Mouse (Mus musculus) neural tube, embryonic 11.5 days (tissue): ENCODE results near the gene Palld. TPM values are rescaled to one million over a fixed set of nuclear protein-coding genes. Genes with fewer than 3 reads are reported as not detected.

Experiments
- ATAC-seq: fragments of 200-750 bp; cut with Nextera tagmentation; 2 replicates; pipeline ENCODE4 v1.8.0; 2017; ENCODE audit warnings: moderate number of reproducible peaks, mild to moderate bottlenecking, moderate TSS enrichment, moderate library complexity; ENCODE audit not compliant: insufficient read depth, low FRiP score, low TSS enrichment
- DNase-seq: peaks from one replicate; pipeline ENCODE4 v3.0.0-alpha.2; 2015; ENCODE audit warnings: low spot score
- H3K27ac ChIP-seq: fragments of 300-500 bp; sonication (generic); 2 replicates; pipeline ENCODE4 v1.5.1; 2014; ENCODE audit warnings: low read depth, mild to moderate bottlenecking, low read length
- H3K27me3 ChIP-seq: fragments of 300-500 bp; sonication (generic); 2 replicates; pipeline ENCODE4 v1.6.1; 2014; ENCODE audit warnings: mild to moderate bottlenecking, low read length, mixed read lengths; ENCODE audit not compliant: control insufficient read depth, insufficient read depth
- H3K36me3 ChIP-seq: fragments of 300-500 bp; sonication (generic); 2 replicates; pipeline ENCODE4 v1.6.1; 2014; ENCODE audit warnings: mild to moderate bottlenecking, low read length, moderate library complexity, mixed read lengths; ENCODE audit not compliant: control insufficient read depth, insufficient read depth
- H3K4me1 ChIP-seq: fragments of 300-500 bp; sonication (generic); 2 replicates; pipeline ENCODE4 v1.6.1; 2014; ENCODE audit warnings: low read length, mixed read lengths; ENCODE audit not compliant: control insufficient read depth, insufficient read depth
- H3K4me2 ChIP-seq: fragments of 300-500 bp; sonication (generic); 2 replicates; pipeline ENCODE4 v1.6.1; 2014; ENCODE audit warnings: low read depth, mild to moderate bottlenecking, moderate library complexity
- H3K4me3 ChIP-seq: fragments of 300-500 bp; sonication (generic); 2 replicates; pipeline ENCODE4 v1.5.1; 2014; ENCODE audit warnings: low read depth, low read length
- H3K9ac ChIP-seq: fragments of 300-500 bp; sonication (generic); 2 replicates; pipeline ENCODE4 v1.6.1; 2014; ENCODE audit warnings: mild to moderate bottlenecking, low read length
- H3K9me3 ChIP-seq: fragments of 300-500 bp; sonication (generic); 2 replicates; pipeline ENCODE4 v1.6.1; 2016; ENCODE audit warnings: low read length; ENCODE audit not compliant: control insufficient read depth
- WGBS: fragments of 180-500 bp; shearing (Covaris S2); extraction: QIAGEN DNeasy Blood & Tissue Kit; methylation state at CpG from one replicate; pipeline ENCODE4 v1.1.7; 2014; 5-methylcytosine and 5-hydroxymethylcytosine counted together
- polyA plus RNA-seq: library from polyadenylated mRNA; unstranded; fragments of >200 nt; fragmentation: Nextera tagmentation; extraction: Ambion mirVana; gene quantifications from 2 replicates; pipeline ENCODE4 v1.2.1, GENCODE M21; 2014

The Palld gene
- polyA plus RNA-seq, 1 experiment from 2014 or later: 54.7 TPM

DNA sequence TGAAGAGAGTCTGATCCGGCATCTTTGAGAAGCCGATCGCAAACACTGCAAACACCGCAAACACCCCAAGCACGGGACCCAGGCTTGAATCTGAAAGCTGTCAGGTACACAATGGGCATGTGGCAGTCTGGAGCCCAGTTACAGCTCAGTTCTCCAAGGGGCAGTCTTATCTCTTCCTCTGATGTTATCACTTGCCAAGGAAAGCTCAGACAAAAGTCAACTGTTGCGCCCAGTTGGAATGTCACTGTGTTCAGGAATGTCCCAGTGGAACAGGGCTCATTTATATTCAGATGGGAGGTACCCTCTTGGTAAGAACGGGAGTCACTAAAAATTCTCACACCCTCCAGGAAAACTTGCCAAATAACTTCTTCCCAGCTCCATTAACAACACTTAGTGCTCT, 328.0 kb downstream of the Palld start:
- no peak for DNase-seq
- Histone ChIP-seq H3K4me3 (no peak overlapping the region), H3K4me2 (no peak overlapping the region), H3K9ac (no peak overlapping the region), H3K36me3 (no peaks in the 10 kb centered on the region), H3K27me3 (no peaks in the 10 kb centered on the region), H3K9me3 (no peaks in the 10 kb centered on the region), H3K27ac (no peak overlapping the region), H3K4me1 (no peaks in the 10 kb centered on the region)
- no peak for ATAC-seq
- WGBS: 89% methylated on average over 7 of the region's 7 CpGs

DNA sequence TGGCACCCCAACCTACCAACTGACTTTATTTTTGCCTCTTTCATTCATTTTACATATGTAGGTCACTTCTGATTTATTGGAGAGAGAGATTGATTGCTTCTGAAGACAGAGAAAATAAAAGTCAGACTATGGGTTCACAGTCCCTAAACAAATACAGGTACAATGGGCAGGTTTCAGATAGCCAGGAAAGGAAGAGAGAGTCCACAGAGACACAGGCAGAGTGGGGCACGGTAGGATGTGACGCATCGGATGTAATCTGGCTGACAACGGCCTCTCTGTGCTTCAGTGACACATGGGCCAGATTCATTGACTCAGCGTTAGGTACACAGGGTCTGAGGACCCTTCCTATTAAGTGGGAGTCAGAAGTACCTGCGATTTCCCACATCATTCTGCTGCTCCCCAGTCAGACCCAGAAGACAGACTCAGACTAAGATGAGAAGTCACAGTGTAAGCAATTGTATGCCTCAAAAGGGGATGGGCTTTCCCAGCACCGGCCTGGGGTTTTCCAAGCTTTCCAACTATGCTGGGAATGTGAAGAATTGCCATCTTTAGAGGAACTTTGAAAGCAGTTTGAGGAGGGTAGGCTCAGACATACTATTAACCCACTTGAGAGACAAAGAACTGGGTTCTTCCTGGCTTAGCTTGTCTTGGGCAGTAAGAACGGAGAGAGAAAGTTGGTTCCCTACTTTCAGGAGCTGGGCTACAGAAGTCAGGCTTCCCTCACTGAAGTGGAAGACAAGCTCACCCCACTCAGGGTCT, 329.1 kb downstream of the Palld start:
- no peaks in the 10 kb centered on the region for H3K4me1 ChIP-seq
- H3K4me2 ChIP-seq: no peak overlapping the region
- no peaks in the 10 kb centered on the region for H3K27me3 ChIP-seq
- no peak overlapping the region for H3K27ac ChIP-seq
- 77% methylated on average over 8 of the region's 8 CpGs for WGBS
- no peaks in the 10 kb centered on the region for H3K9me3 ChIP-seq
- DNase-seq (no peak), ATAC-seq (no peak)
- no peak overlapping the region for H3K4me3 ChIP-seq
- H3K9ac ChIP-seq: no peak overlapping the region
- no peaks in the 10 kb centered on the region for H3K36me3 ChIP-seq

DNA sequence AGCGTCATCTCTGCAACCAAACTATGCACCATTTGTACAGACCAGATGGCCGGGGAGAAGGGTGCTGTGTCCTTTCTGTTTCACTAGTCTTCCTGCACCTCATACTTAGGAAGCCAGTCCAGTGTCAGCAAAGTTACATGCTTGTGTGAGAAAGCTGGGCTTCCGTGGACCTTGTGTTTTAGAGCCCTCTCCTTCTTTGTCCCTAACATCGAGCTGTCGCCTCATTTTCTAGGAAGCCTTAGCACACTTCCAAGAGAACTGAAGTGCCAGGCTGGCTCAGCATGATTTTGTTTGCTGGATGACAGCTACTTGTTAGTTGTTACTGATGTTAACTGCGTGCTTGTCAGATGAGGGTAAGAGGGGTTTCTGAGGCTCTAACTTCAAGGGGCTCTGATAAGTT, 329.8 kb downstream of the Palld start:
- H3K9me3 ChIP-seq: no peaks in the 10 kb centered on the region
- no peak overlapping the region for H3K27ac ChIP-seq
- H3K27me3 ChIP-seq: no peaks in the 10 kb centered on the region
- no peaks in the 10 kb centered on the region for H3K4me1 ChIP-seq
- no peak for DNase-seq
- no peaks in the 10 kb centered on the region for H3K36me3 ChIP-seq
- no peak for ATAC-seq
- no peak overlapping the region for H3K9ac ChIP-seq
- H3K4me3 ChIP-seq: no peak overlapping the region
- WGBS: 83% methylated on average over 6 of the region's 6 CpGs
- no peak overlapping the region for H3K4me2 ChIP-seq

DNA sequence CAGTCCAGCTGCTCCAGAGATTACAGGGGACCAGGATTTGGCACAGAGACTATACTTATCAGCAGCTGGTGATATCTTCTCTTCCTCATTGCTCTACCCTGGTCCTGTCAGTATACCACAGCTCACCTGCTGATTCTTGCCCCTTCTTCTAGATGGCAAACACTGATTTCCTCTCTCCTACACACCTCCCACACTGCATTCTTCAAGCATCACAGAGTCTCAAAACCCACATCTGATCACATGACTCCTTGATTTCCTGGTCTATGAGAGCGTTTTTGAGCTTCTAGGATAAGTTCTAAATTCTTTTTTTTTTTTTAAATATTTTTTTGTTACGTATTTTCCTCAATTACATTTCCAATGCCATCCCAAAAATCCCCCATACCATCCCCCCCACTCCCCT, 331.9 kb downstream of the Palld start:
- H3K4me1 ChIP-seq: no peaks in the 10 kb centered on the region
- H3K9me3 ChIP-seq: no peaks in the 10 kb centered on the region
- H3K36me3 ChIP-seq: no peaks in the 10 kb centered on the region
- H3K27ac ChIP-seq: no peak overlapping the region
- no peak overlapping the region for H3K4me3 ChIP-seq
- DNase-seq (no peak), ATAC-seq (no peak)
- H3K4me2 ChIP-seq: no peak overlapping the region
- H3K9ac ChIP-seq: no peak overlapping the region
- no peaks in the 10 kb centered on the region for H3K27me3 ChIP-seq
- 92% methylated on average over 2 of the region's 2 CpGs for WGBS

DNA sequence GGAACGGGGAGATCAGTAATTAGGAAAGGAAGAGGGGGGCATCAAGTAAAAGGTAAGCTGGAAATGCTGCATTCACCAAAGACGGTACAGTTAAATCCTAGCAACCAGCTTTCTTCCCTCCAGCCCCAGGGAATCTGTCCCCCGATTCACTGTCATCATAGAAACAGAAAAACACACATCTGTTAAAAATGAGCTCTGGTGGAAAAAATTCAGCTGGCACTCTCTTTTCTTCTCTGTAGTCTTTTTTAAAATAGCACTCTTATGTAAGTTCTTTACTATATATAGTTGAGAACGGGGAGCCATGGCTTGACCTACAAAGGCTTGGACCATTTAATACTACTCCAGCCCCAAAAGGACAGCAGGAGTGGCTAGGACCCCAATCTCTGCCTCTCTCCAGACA, 332.8 kb downstream of the Palld start:
- Histone ChIP-seq H3K4me3 (no peak overlapping the region), H3K4me2 (no peak overlapping the region), H3K27me3 (no peaks in the 10 kb centered on the region), H3K4me1 (no peaks in the 10 kb centered on the region), H3K27ac (no peak overlapping the region), H3K36me3 (no peaks in the 10 kb centered on the region), H3K9me3 (no peaks in the 10 kb centered on the region), H3K9ac (no peak overlapping the region)
- ATAC-seq (no peak), DNase-seq (no peak)
- 86% methylated on average over 4 of the region's 4 CpGs for WGBS

DNA sequence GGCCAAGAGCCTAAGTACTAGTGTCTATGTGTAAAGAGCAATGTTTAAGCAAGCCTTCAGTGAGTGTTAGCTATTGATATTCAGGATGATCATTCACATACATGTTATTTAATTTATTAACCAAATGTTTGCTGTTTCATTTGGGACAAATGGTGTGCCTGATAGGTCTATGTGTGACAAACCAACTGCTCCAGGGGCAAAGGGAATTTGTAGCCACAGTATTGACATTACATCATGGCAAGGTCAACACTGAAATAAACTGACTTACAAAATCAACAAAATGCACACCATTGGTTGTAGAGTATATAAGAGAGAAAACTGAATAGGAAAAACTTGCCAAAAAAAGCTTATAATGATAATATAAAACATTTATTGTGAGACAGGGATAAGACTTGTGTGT, 333.3 kb downstream of the Palld start:
- no peaks in the 10 kb centered on the region for H3K27me3 ChIP-seq
- H3K4me2 ChIP-seq: no peak overlapping the region
- H3K9ac ChIP-seq: no peak overlapping the region
- H3K36me3 ChIP-seq: no peaks in the 10 kb centered on the region
- no peak for ATAC-seq
- no peaks in the 10 kb centered on the region for H3K9me3 ChIP-seq
- DNase-seq: no peak
- no peak overlapping the region for H3K27ac ChIP-seq
- H3K4me3 ChIP-seq: no peak overlapping the region
- H3K4me1 ChIP-seq: no peaks in the 10 kb centered on the region

DNA sequence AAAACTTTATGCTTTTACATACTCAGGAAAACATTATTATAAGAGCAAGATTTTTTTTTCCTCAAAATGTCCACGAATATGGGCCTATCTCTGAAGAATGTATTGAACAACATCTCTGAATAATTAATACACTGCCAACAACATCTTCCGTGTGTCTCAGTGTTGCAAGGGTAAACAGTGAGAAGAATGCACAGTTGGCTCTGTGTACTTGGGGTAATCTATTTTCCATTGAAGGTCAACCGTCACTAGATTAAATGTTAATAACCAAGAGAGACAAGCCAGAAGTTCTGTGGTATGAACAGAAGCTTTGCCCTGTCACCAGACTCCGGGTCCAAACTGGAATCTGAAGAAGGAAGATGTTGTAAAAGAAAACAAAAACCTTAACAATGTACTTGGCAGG, 339.1 kb downstream of the Palld start:
- Histone ChIP-seq H3K4me2 (no peak overlapping the region), H3K27ac (no peak overlapping the region), H3K9ac (no peak overlapping the region), H3K36me3 (no peaks in the 10 kb centered on the region), H3K9me3 (no peaks in the 10 kb centered on the region), H3K27me3 (no peaks in the 10 kb centered on the region), H3K4me1 (no peaks in the 10 kb centered on the region), H3K4me3 (no peak overlapping the region)
- 84% methylated on average over 4 of the region's 4 CpGs for WGBS
- DNase-seq (no peak), ATAC-seq (no peak)

DNA sequence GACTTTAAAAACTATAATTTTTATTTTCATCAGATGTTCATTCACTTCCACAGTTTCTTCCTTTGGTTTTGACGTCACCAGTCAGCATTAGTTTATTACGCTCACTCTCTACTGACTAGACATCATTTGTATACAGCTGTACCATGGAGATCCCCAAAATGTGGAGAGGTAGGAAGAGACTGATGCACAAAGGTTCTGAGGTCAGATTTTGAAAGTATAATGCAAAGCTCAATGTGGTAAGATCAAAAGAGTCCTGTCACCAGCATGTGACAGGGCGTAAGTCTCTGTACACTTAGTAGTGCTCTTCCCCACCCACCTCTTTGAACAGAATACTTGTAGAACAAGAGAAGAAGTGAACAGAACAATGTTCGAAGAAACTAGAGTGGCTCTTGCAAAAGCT, 339.9 kb downstream of the Palld start:
- DNase-seq (no peak), ATAC-seq (no peak)
- Histone ChIP-seq H3K36me3 (no peaks in the 10 kb centered on the region), H3K27me3 (no peaks in the 10 kb centered on the region), H3K4me1 (no peaks in the 10 kb centered on the region), H3K9me3 (no peaks in the 10 kb centered on the region), H3K27ac (no peak overlapping the region), H3K9ac (no peak overlapping the region), H3K4me3 (no peak overlapping the region), H3K4me2 (no peak overlapping the region)
- WGBS: 89% methylated on average over 4 of the region's 4 CpGs

DNA sequence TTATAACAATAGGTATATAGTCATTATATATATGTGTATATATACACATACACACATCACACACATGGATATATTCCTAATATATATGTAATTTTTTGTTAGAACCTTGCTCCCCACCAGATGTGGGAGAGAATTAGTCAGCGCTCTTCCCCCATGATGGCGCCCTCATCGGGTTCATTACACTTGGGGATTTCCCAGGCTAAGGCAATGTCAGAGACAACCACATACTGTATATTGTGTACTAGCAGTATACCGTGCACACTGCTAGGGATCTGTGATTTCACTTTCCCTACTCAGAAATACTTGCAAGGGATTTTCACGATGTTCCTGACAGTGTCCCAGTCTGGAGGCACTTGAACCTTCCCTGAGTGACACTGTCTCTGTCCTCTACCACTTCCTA, 341.3 kb downstream of the Palld start:
- Histone ChIP-seq H3K27ac (no peak overlapping the region), H3K9me3 (no peaks in the 10 kb centered on the region), H3K4me2 (no peak overlapping the region), H3K4me3 (no peak overlapping the region), H3K4me1 (no peaks in the 10 kb centered on the region), H3K9ac (no peak overlapping the region), H3K36me3 (no peaks in the 10 kb centered on the region), H3K27me3 (no peaks in the 10 kb centered on the region)
- WGBS: 94% methylated on average over 5 of the region's 5 CpGs
- ATAC-seq (no peak), DNase-seq (no peak)
